Mouse (Mus musculus): ENCODE measurements around the gene Kdm8.
"Not testable (repeated sequence)": the region's sequence is repeated elsewhere in the genome, so short reads cannot be mapped to it uniquely, and the experiment has no call there.

The Kdm8 gene

GRCm38 (mm10) chr7:125444464-125445401 is at the start of gene Kdm8:
TSS of gene Kdm8 (plus strand) at chr7:125444676.
- peak; percentile 97 for DNase-seq

- peak; percentile 56 for DNase-seq
Measured at GRCm38 (mm10) chr7:125398116-125398515, 46.4 kb upstream of the Kdm8 start.

GRCm38 (mm10) chr7:125398687-125399086 is 45.8 kb upstream of the Kdm8 start:
- peak; percentile 56 for DNase-seq

GRCm38 (mm10) chr7:125407136-125407535 is 37.3 kb upstream of the Kdm8 start:
- DNase-seq, result no peak

- no peak for DNase-seq
Measured at GRCm38 (mm10) chr7:125415087-125415486, 29.4 kb upstream of the Kdm8 start.

GRCm38 (mm10) chr7:125415776-125416175 is 28.7 kb upstream of the Kdm8 start:
- DNase-seq, result no peak

GRCm38 (mm10) chr7:125416762-125417161 is 27.7 kb upstream of the Kdm8 start:
- DNase-seq, result no peak

- DNase-seq, result no peak
Measured at GRCm38 (mm10) chr7:125418413-125418812, 26.1 kb upstream of the Kdm8 start.

- peak; percentile 50 for DNase-seq
Measured at GRCm38 (mm10) chr7:125420190-125420589, 24.3 kb upstream of the Kdm8 start.

GRCm38 (mm10) chr7:125421911-125422310 is 22.6 kb upstream of the Kdm8 start:
- DNase-seq, result no peak

- DNase-seq, result no peak
Measured at GRCm38 (mm10) chr7:125423056-125423455, 21.4 kb upstream of the Kdm8 start.

GRCm38 (mm10) chr7:125427492-125428090 is 16.9 kb upstream of the Kdm8 start:
- DNase-seq, result peak; percentile 25

GRCm38 (mm10) chr7:125428381-125428780 is 16.1 kb upstream of the Kdm8 start:
- DNase-seq, result no peak

GRCm38 (mm10) chr7:125428816-125429500 is 15.5 kb upstream of the Kdm8 start:
- DNase-seq, result not testable (repeated sequence)

- DNase-seq, result no peak
Measured at GRCm38 (mm10) chr7:125430170-125430842, 14.2 kb upstream of the Kdm8 start.

GRCm38 (mm10) chr7:125433874-125434273 is 10.6 kb upstream of the Kdm8 start:
- DNase-seq, result no peak

GRCm38 (mm10) chr7:125434666-125435290 is 9.7 kb upstream of the Kdm8 start:
- no peak for DNase-seq

GRCm38 (mm10) chr7:125442323-125442722 is 2.2 kb upstream of the Kdm8 start:
- no peak for DNase-seq

GRCm38 (mm10) chr7:125444076-125444463 is 406 bp upstream of the Kdm8 start:
- DNase-seq, result peak; percentile 28

GRCm38 (mm10) chr7:125450678-125451077 is 6.2 kb downstream of the Kdm8 start:
- no peak for DNase-seq

- no peak for DNase-seq
Measured at GRCm38 (mm10) chr7:125451078-125451477, 6.6 kb downstream of the Kdm8 start.

- DNase-seq, result no peak
Measured at GRCm38 (mm10) chr7:125453671-125454070, 9.2 kb downstream of the Kdm8 start.
